Mouse (Mus musculus): ENCODE data around the gene Rgs9. TPM values are rescaled to one million over a fixed set of nuclear protein-coding genes. Genes with fewer than 3 reads are reported as not detected.

Rgs9 gene
- polyA plus RNA-seq, 1 experiment from 2014 or later: 9.7 TPM

DNA sequence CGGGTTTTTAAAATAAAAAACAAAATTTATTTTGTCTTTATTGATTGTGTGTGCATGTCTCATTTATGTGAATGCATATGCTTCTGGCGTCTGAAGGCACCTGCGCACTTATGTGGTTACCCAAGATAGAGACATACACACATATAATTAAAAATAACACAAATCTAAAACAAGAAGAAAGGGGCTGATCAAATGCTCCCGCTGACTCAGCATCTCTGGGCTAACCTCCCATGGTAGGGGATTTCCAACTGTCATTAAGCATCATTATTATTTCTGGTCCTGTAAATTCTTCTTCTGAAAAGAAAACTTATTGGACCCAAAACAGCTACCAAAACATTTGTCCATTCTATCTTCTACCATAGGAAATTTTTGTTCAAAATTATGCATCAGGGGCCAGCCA is 36.8 kb upstream of the Rgs9 start:
- no peak overlapping the region for H3K27ac ChIP-seq (replicated peaks; ENCODE audit: low read depth, low read length)
- WGBS: 94% methylated on average over 4 of the region's 4 CpGs
- no peaks in the 10 kb centered on the region for H3K36me3 ChIP-seq (ENCODE audit: control insufficient read depth, insufficient read depth, low read length)
- H3K4me1 ChIP-seq (ENCODE audit: control insufficient read depth, insufficient read depth, low read length): peaks cover 5% of the 10 kb centered on the region; the same call in 1 of the 2 replicates
- no peak overlapping the region for H3K4me2 ChIP-seq (ENCODE audit: low read length)
- no peak overlapping the region for H3K9ac ChIP-seq (replicated peaks; ENCODE audit: low read length)
- ATAC-seq (ENCODE audit: low FRiP score, low TSS enrichment) (no peak), DNase-seq (no peak)
- H3K9me3 ChIP-seq (ENCODE audit: control insufficient read depth, low read length): no peaks in the 10 kb centered on the region
- H3K4me3 ChIP-seq (replicated peaks; ENCODE audit: low read depth, low read length): no peak overlapping the region
- H3K27me3 ChIP-seq (ENCODE audit: control insufficient read depth, insufficient read depth, low read length): no peaks in the 10 kb centered on the region

DNA sequence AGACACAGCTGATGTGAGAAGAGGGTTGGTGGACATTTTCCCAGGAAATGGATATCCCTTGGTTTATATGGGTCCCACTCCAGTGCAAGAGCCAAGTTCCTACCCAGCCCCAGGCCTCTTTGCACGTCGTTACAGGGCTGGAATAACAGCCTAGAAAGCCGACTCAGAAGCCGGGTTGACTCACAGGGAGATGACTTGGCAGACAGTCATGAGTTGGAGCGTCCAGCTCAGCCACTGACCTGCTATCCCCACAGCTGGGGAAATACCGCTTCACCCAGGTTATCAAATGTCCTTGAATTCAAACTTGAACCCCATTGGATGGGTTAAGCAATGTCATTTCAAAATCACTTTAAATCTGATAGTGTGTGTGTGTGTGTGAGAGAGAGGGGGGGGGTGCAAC is 34.8 kb upstream of the Rgs9 start:
- Histone ChIP-seq H3K36me3 (ENCODE audit: control insufficient read depth, insufficient read depth, low read length) (no peaks in the 10 kb centered on the region), H3K4me3 (replicated peaks; ENCODE audit: low read depth, low read length) (no peak overlapping the region), H3K9me3 (ENCODE audit: control insufficient read depth, low read length) (no peaks in the 10 kb centered on the region), H3K4me1 (ENCODE audit: control insufficient read depth, insufficient read depth, low read length) (peaks cover 5% of the 10 kb centered on the region; the same call in 1 of the 2 replicates), H3K4me2 (ENCODE audit: low read length) (no peak overlapping the region), H3K9ac (replicated peaks; ENCODE audit: low read length) (no peak overlapping the region), H3K27me3 (ENCODE audit: control insufficient read depth, insufficient read depth, low read length) (no peaks in the 10 kb centered on the region), H3K27ac (replicated peaks; ENCODE audit: low read depth, low read length) (no peak overlapping the region)
- ATAC-seq (ENCODE audit: low FRiP score, low TSS enrichment) (no peak), DNase-seq (no peak)
- 84% methylated on average over 6 of the region's 6 CpGs for WGBS

DNA sequence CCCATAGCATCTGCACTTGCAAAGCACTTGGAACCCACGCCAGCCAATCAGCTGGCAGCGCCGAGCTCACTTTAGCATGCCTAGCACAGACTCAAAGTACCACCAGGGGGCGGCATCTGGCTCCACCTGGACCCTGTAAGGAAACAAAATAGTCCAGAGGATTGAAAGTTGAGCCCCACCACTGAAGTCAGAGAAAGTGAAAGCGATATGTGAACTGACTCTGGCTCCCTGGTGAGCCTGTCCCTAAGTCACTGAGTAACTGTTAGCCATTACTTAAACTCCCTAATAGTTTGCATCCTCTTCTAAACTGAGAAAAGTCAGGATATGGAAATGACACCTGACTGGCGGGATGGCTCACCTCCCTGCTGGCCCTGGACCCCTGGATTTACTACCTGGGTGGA is 33.5 kb upstream of the Rgs9 start:
- Histone ChIP-seq H3K9ac (replicated peaks; ENCODE audit: low read length) (no peak overlapping the region), H3K27me3 (ENCODE audit: control insufficient read depth, insufficient read depth, low read length) (no peaks in the 10 kb centered on the region), H3K4me1 (ENCODE audit: control insufficient read depth, insufficient read depth, low read length) (peaks cover 5% of the 10 kb centered on the region; the same call in 1 of the 2 replicates), H3K4me3 (replicated peaks; ENCODE audit: low read depth, low read length) (no peak overlapping the region), H3K9me3 (ENCODE audit: control insufficient read depth, low read length) (no peaks in the 10 kb centered on the region), H3K27ac (replicated peaks; ENCODE audit: low read depth, low read length) (no peak overlapping the region), H3K4me2 (ENCODE audit: low read length) (peak overlapping the region; percentile 44), H3K36me3 (ENCODE audit: control insufficient read depth, insufficient read depth, low read length) (no peaks in the 10 kb centered on the region)
- DNase-seq (peak; percentile 94), ATAC-seq (ENCODE audit: low FRiP score, low TSS enrichment) (peak; percentile 90)
- 8% methylated on average over 6 of the region's 6 CpGs for WGBS

DNA sequence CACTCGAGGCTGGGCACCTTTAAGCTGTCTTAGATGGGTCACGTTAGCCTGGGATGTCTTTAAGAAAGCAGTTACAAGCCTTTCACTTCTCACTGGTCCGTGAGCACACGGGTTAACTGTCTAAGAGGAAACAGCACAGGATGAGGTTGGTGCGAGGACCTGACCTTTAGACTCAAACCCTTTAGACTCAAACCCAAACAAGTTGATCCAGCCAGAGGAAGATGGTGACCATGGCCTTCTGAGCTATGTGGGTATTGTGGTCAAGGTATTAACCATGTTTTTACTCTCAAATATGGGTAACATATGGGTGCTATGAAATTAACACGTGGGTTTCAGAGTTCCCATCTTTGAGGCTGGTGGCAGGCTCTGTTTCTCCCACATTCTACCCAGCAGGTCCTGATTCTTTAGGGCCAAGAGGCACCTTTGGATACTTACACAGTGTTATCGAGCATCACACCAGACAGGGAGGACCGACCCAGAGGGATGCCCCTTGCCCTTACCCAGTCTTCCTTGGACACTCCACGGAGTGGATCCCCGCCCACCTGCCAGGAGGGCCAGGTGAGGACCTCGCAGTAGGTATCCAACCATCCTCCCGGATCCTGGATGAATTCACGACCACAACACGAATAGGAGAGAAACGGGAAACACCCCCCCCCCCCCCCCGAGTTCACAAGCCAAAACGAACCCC is 32.9 kb upstream of the Rgs9 start:
- DNase-seq (no peak), ATAC-seq (ENCODE audit: low FRiP score, low TSS enrichment) (peak; percentile 27; the same call in 1 of the 2 replicates)
- Histone ChIP-seq H3K4me2 (ENCODE audit: low read length) (peak overlapping the region; percentile 44), H3K27ac (replicated peaks; ENCODE audit: low read depth, low read length) (no peak overlapping the region), H3K9ac (replicated peaks; ENCODE audit: low read length) (no peak overlapping the region), H3K4me1 (ENCODE audit: control insufficient read depth, insufficient read depth, low read length) (peaks cover 5% of the 10 kb centered on the region; the same call in 1 of the 2 replicates), H3K4me3 (replicated peaks; ENCODE audit: low read depth, low read length) (no peak overlapping the region), H3K9me3 (ENCODE audit: control insufficient read depth, low read length) (no peaks in the 10 kb centered on the region), H3K27me3 (ENCODE audit: control insufficient read depth, insufficient read depth, low read length) (no peaks in the 10 kb centered on the region), H3K36me3 (ENCODE audit: control insufficient read depth, insufficient read depth, low read length) (no peaks in the 10 kb centered on the region)
- WGBS: 35% methylated on average over 17 of the region's 17 CpGs

DNA sequence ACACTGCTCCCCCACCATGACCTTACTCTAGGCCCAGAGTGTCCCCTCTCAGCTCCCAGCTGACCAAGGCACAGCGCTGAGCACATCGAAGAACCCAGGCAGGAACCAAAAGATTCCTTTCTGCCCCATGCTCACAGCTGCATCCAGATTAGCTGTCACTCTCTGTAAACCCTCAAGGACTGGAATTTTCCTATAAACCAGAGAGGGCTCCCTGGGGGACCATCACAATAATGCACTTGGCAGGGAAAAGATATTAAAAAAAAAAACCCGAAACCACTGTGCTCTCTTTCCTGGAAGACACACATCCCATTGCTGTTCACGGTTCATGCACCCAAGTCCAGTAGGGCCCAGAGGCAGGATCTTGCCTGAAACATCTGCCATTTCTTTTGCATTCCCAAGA is 31.4 kb upstream of the Rgs9 start:
- no peak for ATAC-seq (ENCODE audit: low FRiP score, low TSS enrichment)
- H3K9ac ChIP-seq (replicated peaks; ENCODE audit: low read length): no peak overlapping the region
- no peak overlapping the region for H3K4me3 ChIP-seq (replicated peaks; ENCODE audit: low read depth, low read length)
- WGBS: 70% methylated on average over 4 of the region's 4 CpGs
- no peaks in the 10 kb centered on the region for H3K27me3 ChIP-seq (ENCODE audit: control insufficient read depth, insufficient read depth, low read length)
- H3K27ac ChIP-seq (replicated peaks; ENCODE audit: low read depth, low read length): no peak overlapping the region
- peaks cover 5% of the 10 kb centered on the region; the same call in 1 of the 2 replicates for H3K4me1 ChIP-seq (ENCODE audit: control insufficient read depth, insufficient read depth, low read length)
- H3K4me2 ChIP-seq (ENCODE audit: low read length): no peak overlapping the region
- H3K9me3 ChIP-seq (ENCODE audit: control insufficient read depth, low read length): no peaks in the 10 kb centered on the region
- H3K36me3 ChIP-seq (ENCODE audit: control insufficient read depth, insufficient read depth, low read length): no peaks in the 10 kb centered on the region
- DNase-seq: no peak

DNA sequence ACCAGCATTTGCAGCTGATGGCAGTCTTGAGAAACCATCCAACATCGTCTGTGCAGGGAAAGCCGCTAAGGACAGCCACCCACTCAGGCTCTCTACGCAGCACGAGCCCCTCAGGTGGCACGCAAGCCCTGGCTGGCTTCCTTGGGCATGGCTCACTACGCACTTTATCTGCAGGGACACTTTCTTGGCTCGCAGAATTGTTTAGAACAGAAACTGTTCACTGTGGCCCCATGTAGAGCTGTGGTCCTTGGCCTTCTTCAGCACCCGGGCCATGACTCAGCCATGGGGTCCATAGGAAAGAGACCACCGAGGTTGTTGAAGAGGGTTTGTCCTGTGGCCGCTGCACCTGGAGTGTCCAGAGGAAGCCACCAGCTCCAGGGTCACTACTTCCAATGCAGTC is 30.0 kb upstream of the Rgs9 start:
- no peak for ATAC-seq (ENCODE audit: low FRiP score, low TSS enrichment)
- Histone ChIP-seq H3K27me3 (ENCODE audit: control insufficient read depth, insufficient read depth, low read length) (no peaks in the 10 kb centered on the region), H3K27ac (replicated peaks; ENCODE audit: low read depth, low read length) (peak overlapping the region; percentile 63; the same call in 1 of the 2 replicates)

DNA sequence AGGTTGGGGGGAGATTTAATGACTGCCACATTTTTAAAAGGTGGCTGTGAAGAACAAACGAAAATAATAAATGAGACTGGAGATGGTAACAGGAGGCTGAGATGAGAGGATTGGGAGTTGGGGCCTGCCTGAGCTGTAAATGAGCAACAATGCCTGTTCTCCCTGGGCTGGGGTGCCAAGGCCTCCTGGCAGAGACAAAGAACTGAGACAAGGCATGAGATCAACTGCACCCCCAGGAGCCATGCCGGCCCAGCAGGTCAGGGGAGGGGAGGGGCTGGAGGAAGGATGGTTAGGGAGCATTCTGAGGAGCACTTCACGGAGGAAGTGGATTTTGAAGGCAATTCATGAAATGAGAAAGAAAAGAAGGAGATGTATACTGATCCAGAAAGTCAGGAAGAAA is 29.5 kb upstream of the Rgs9 start:
- no peaks in the 10 kb centered on the region for H3K27me3 ChIP-seq (ENCODE audit: control insufficient read depth, insufficient read depth, low read length)
- no peak overlapping the region for H3K4me2 ChIP-seq (ENCODE audit: low read length)
- no peak overlapping the region for H3K4me3 ChIP-seq (replicated peaks; ENCODE audit: low read depth, low read length)
- H3K9me3 ChIP-seq (ENCODE audit: control insufficient read depth, low read length): no peaks in the 10 kb centered on the region
- H3K4me1 ChIP-seq (ENCODE audit: control insufficient read depth, insufficient read depth, low read length): peaks cover 5% of the 10 kb centered on the region; the same call in 1 of the 2 replicates
- H3K9ac ChIP-seq (replicated peaks; ENCODE audit: low read length): no peak overlapping the region
- no peaks in the 10 kb centered on the region for H3K36me3 ChIP-seq (ENCODE audit: control insufficient read depth, insufficient read depth, low read length)
- no peak for DNase-seq
- ATAC-seq (ENCODE audit: low FRiP score, low TSS enrichment): no peak
- WGBS: 35% methylated on average over 3 of the region's 3 CpGs
- peak overlapping the region; percentile 63; the same call in 1 of the 2 replicates for H3K27ac ChIP-seq (replicated peaks; ENCODE audit: low read depth, low read length)

More for the DNA sequence above, 30.0 kb upstream of the Rgs9 start:
- H3K9me3 ChIP-seq (ENCODE audit: control insufficient read depth, low read length): no peaks in the 10 kb centered on the region
- H3K9ac ChIP-seq (replicated peaks; ENCODE audit: low read length): no peak overlapping the region
- no peak overlapping the region for H3K4me2 ChIP-seq (ENCODE audit: low read length)
- peaks cover 5% of the 10 kb centered on the region; the same call in 1 of the 2 replicates for H3K4me1 ChIP-seq (ENCODE audit: control insufficient read depth, insufficient read depth, low read length)
- no peak for DNase-seq
- no peak overlapping the region for H3K4me3 ChIP-seq (replicated peaks; ENCODE audit: low read depth, low read length)
- 83% methylated on average over 10 of the region's 10 CpGs for WGBS
- no peaks in the 10 kb centered on the region for H3K36me3 ChIP-seq (ENCODE audit: control insufficient read depth, insufficient read depth, low read length)

DNA sequence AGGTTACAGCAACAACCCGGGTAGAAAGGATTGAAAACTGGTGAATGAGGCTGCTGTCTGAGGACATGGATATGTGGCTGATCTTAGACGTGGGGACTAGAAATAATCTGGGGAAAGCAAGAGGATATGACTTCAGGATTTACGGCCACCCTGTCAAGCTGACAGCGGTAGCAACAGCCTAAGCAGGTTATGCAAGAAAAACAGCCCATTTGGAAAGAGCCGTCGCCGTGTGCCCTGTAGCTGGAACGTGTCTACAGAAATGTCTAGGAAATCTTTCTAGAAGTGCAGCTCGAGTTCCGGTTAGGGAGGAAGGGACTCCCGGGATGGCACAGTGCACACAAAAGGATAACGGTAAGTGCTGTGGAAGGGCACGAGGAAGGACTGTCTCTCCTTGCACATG is 28.3 kb upstream of the Rgs9 start:
- no peak overlapping the region for H3K4me3 ChIP-seq (replicated peaks; ENCODE audit: low read depth, low read length)
- no peaks in the 10 kb centered on the region for H3K36me3 ChIP-seq (ENCODE audit: control insufficient read depth, insufficient read depth, low read length)
- no peak overlapping the region for H3K4me2 ChIP-seq (ENCODE audit: low read length)
- H3K27me3 ChIP-seq (ENCODE audit: control insufficient read depth, insufficient read depth, low read length): no peaks in the 10 kb centered on the region
- H3K4me1 ChIP-seq (ENCODE audit: control insufficient read depth, insufficient read depth, low read length): peaks cover 5% of the 10 kb centered on the region; the same call in 1 of the 2 replicates
- H3K27ac ChIP-seq (replicated peaks; ENCODE audit: low read depth, low read length): no peak overlapping the region
- WGBS: 85% methylated on average over 13 of the region's 13 CpGs
- no peaks in the 10 kb centered on the region for H3K9me3 ChIP-seq (ENCODE audit: control insufficient read depth, low read length)
- no peak overlapping the region for H3K9ac ChIP-seq (replicated peaks; ENCODE audit: low read length)
- DNase-seq (no peak), ATAC-seq (ENCODE audit: low FRiP score, low TSS enrichment) (no peak)

DNA sequence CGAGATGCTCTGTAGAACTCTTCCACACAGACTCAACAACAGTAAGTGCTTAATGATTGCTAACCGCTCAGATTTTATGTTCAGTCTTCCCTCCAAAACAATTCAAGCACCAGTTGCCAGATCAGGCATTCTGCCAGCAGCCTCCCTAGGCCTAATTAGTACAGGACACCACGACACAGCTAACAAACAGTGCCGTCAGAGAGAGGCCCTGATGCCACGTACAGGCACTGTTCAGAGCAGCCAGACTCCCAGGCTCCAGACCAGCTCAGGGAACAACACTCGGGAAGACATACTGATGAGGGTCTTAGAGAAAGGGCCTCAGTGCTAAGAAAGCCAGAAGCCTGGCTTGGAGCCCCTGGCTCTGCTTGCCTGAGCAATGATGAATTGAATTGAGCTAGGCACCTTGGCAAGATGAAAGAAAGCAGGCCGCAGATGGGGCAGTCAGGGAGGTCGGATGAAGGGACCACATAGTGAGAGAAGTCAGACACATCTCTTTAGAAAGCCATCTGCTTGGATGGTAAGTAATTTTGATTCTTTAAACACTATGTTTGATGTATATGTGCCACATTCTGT is 22.5 kb upstream of the Rgs9 start:
- no peaks in the 10 kb centered on the region for H3K9me3 ChIP-seq (ENCODE audit: control insufficient read depth, low read length)
- H3K36me3 ChIP-seq (ENCODE audit: control insufficient read depth, insufficient read depth, low read length): no peaks in the 10 kb centered on the region
- peak; percentile 57 for ATAC-seq (ENCODE audit: low FRiP score, low TSS enrichment)
- H3K4me1 ChIP-seq (ENCODE audit: control insufficient read depth, insufficient read depth, low read length): no peaks in the 10 kb centered on the region; the same call in 1 of the 2 replicates
- no peak overlapping the region for H3K4me3 ChIP-seq (replicated peaks; ENCODE audit: low read depth, low read length)
- no peak overlapping the region for H3K4me2 ChIP-seq (ENCODE audit: low read length)
- H3K27me3 ChIP-seq (ENCODE audit: control insufficient read depth, insufficient read depth, low read length): no peaks in the 10 kb centered on the region
- no peak overlapping the region for H3K9ac ChIP-seq (replicated peaks; ENCODE audit: low read length)
- peak overlapping the region; percentile 28 for H3K27ac ChIP-seq (replicated peaks; ENCODE audit: low read depth, low read length)
- DNase-seq: peak; percentile 78
- 40% methylated on average over 8 of the region's 8 CpGs for WGBS

Measured in midbrain, embryonic 14.5 days (tissue).